9 mouse cellular contexts compared by ENCODE assay signal in the genomic region with DNA sequence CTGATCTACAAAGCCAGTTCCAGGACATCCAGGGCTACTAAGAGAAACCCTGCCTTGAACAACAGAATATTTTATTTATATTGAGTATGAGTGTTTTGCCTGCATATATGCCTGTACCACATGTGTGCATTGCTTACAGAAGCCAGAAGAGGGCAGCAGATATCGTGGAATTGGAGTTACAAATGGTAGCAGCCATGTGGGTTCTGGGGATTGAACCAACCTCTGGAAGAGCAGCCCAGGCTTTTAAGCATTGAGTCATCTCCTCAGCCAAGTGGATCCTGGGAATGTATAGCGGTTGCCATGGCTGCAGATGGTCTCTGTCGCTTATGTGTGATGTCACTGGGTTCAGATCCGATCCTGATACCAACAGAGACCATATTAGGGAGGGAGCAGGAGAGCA. TPM values are rescaled to one million over a fixed set of nuclear protein-coding genes. Genes with fewer than 3 reads are reported as not detected.
DNase-seq lines count a peak whose midpoint lies in the region; ATAC-seq lines count a peak whose summit lies in the region.
"Had no signal": no experiment of that assay in that cellular context is flagged by ENCODE, and none has a peak within 500 bp of the region (broad histone marks: within the 10 kb centered on the region; RNA-seq: fewer than 3 reads in every experiment).

No protein-coding gene starts in this region.

- ATAC-seq in forebrain, embryonic 14.5 days = peak; percentile 67
- peak; percentile 77 for ATAC-seq in erythroblast, adult 5-6 weeks (replicated peaks; ENCODE audit: low FRiP score, poor library complexity, severe bottlenecking)
- ATAC-seq in megakaryocyte progenitor cell, adult 5-6 weeks (replicated peaks; ENCODE audit: poor library complexity) = peak; percentile 99

- no peak overlapping the region for H3K27ac ChIP-seq in forebrain, embryonic 14.5 days (ENCODE audit: low read depth, low read length)
- H3K27ac ChIP-seq in forebrain, embryonic 10.5 days = no peak overlapping the region
- H3K27ac ChIP-seq: heart, embryonic 15.5 days had no signal

- no peaks in the 10 kb centered on the region for H3K27me3 ChIP-seq in forebrain, embryonic 14.5 days (replicated peaks; ENCODE audit: control insufficient read depth, insufficient read depth, low read length)
- no peaks in the 10 kb centered on the region for H3K27me3 ChIP-seq in forebrain, embryonic 10.5 days (ENCODE audit: poor library complexity, severe bottlenecking)
- H3K27me3 ChIP-seq: heart, embryonic 15.5 days had no signal

- peak; percentile 54 for DNase-seq in forebrain, embryonic 14.5 days (ENCODE audit: low spot score)
- DNase-seq in forebrain, embryonic 10.5 days (ENCODE audit: extremely low spot score, low spot score) = no peak
- DNase-seq in 3134 (ENCODE audit: extremely low read depth, insufficient read length, low spot score) = peak; percentile 55
- peak; percentile 15 for DNase-seq in MN1 (ENCODE audit: low spot score)
- DNase-seq in kidney, postnatal 4 days = peak; percentile 49 to 61
- DNase-seq in thymus, postnatal 36 days = peak; percentile 37 to 43

- WGBS in forebrain, embryonic 14.5 days = 65% methylated on average over 4 of the region's 4 CpGs
- 70% methylated on average over 4 of the region's 4 CpGs for WGBS in forebrain, embryonic 10.5 days

- H3K4me3 ChIP-seq in forebrain, embryonic 14.5 days (ENCODE audit: low read depth, low read length) = no peak overlapping the region
- no peak overlapping the region for H3K4me3 ChIP-seq in forebrain, embryonic 10.5 days
- H3K4me3 ChIP-seq: heart, embryonic 15.5 days had no signal

- H3K36me3 ChIP-seq in forebrain, embryonic 14.5 days (ENCODE audit: control insufficient read depth, insufficient read depth, low read length) = no peaks in the 10 kb centered on the region
- no peaks in the 10 kb centered on the region for H3K36me3 ChIP-seq in forebrain, embryonic 10.5 days (replicated peaks)
- H3K36me3 ChIP-seq: heart, embryonic 15.5 days had no signal

- no peak overlapping the region for H3K9ac ChIP-seq in forebrain, embryonic 14.5 days (ENCODE audit: low read length)
- H3K9ac ChIP-seq: heart, embryonic 15.5 days had no signal

- H3K4me1 ChIP-seq in forebrain, embryonic 14.5 days (ENCODE audit: control insufficient read depth, insufficient read depth, low read length) = no peaks in the 10 kb centered on the region
- H3K4me1 ChIP-seq in forebrain, embryonic 10.5 days = peaks cover 23% of the 10 kb centered on the region
- H3K4me1 ChIP-seq: heart, embryonic 15.5 days had no signal

- H3K9me3 ChIP-seq in forebrain, embryonic 14.5 days (replicated peaks; ENCODE audit: control insufficient read depth, low read length) = no peaks in the 10 kb centered on the region
- no peaks in the 10 kb centered on the region for H3K9me3 ChIP-seq in forebrain, embryonic 10.5 days
- H3K9me3 ChIP-seq: heart, embryonic 15.5 days had no signal

- no peak overlapping the region for H3K4me2 ChIP-seq in forebrain, embryonic 14.5 days (ENCODE audit: low read length)
- H3K4me2 ChIP-seq: heart, embryonic 15.5 days had no signal

RNA-seq across cellular contexts. Expression of a gene that starts 3.3 kb away (rescaled TPM):
- polyA plus RNA-seq in forebrain, embryonic 14.5 days (2014; fragmentation: Nextera tagmentation; extraction: Ambion mirVana) = not detected in 2 replicates
- not detected in 2 replicates for polyA plus RNA-seq in forebrain, embryonic 10.5 days (2016; fragmentation: Nextera tagmentation; extraction: Ambion mirVana)
- not detected in 2 replicates for total RNA-seq in erythroblast, adult 5-6 weeks (2015; ENCODE audit: low replicate concordance)
- not detected in 2 replicates for total RNA-seq in erythroblast, adult 5-6 weeks (2017; ENCODE audit: low replicate concordance)
- not detected in 2 replicates for total RNA-seq in megakaryocyte progenitor cell, adult 5-6 weeks (2015)
- total RNA-seq in megakaryocyte progenitor cell, adult 5-6 weeks (2017) = not detected in 2 replicates
- polyA plus RNA-seq: heart, embryonic 15.5 days had no signal

RNA-seq across cellular contexts. Expression of a gene that starts 13.0 kb away (rescaled TPM):
- 4.3 and 7.0 TPM in 2 replicates for polyA plus RNA-seq in forebrain, embryonic 14.5 days (2014; fragmentation: Nextera tagmentation; extraction: Ambion mirVana)
- polyA plus RNA-seq in forebrain, embryonic 10.5 days (2016; fragmentation: Nextera tagmentation; extraction: Ambion mirVana) = 11.9 and 13.2 TPM in 2 replicates
- 37.7 and 39.5 TPM in 2 replicates for total RNA-seq in erythroblast, adult 5-6 weeks (2015; ENCODE audit: low replicate concordance)
- 35.9 and 48.9 TPM in 2 replicates for total RNA-seq in erythroblast, adult 5-6 weeks (2017; ENCODE audit: low replicate concordance)
- 8.2 and 21.1 TPM in 2 replicates for total RNA-seq in megakaryocyte progenitor cell, adult 5-6 weeks (2015)
- 6.9 and 10.8 TPM in 2 replicates for total RNA-seq in megakaryocyte progenitor cell, adult 5-6 weeks (2017)

RNA-seq across cellular contexts. Expression of a gene that starts 25.2 kb away (rescaled TPM):
- 10.9 and 16.9 TPM in 2 replicates for polyA plus RNA-seq in forebrain, embryonic 14.5 days (2014; fragmentation: Nextera tagmentation; extraction: Ambion mirVana)
- 10.9 and 11.5 TPM in 2 replicates for polyA plus RNA-seq in forebrain, embryonic 10.5 days (2016; fragmentation: Nextera tagmentation; extraction: Ambion mirVana)
- total RNA-seq in erythroblast, adult 5-6 weeks (2015; ENCODE audit: low replicate concordance) = not detected in 2 replicates
- 0.42 and 0.68 TPM in 2 replicates for total RNA-seq in erythroblast, adult 5-6 weeks (2017; ENCODE audit: low replicate concordance)
- total RNA-seq in megakaryocyte progenitor cell, adult 5-6 weeks (2015) = 2.6 and 3.1 TPM in 2 replicates
- 2.3 and 4.3 TPM in 2 replicates for total RNA-seq in megakaryocyte progenitor cell, adult 5-6 weeks (2017)
